Mouse (Mus musculus): ENCODE results near the gene Coasy. TPM values are rescaled to one million over a fixed set of nuclear protein-coding genes. Genes with fewer than 3 reads are reported as not detected.

Coasy gene
- total RNA-seq, 2 experiments from 2014 or later: 7.1 to 9.8 TPM

- DNase-seq: no peak
- H3K27ac ChIP-seq: no peak overlapping the region
- intact Hi-C loops (cut with DNase I): no loop called here
- peak; percentile 52 for TF ChIP-seq CTCF (IDR thresholded peaks at IDR 0.05)
- H3K4me3 ChIP-seq: no peak overlapping the region
These were observed 28.4 kb upstream of the Coasy start for GRCm38 (mm10) chr11:101053974-101054373.

- intact Hi-C loops (cut with DNase I): no loop called here
- peak overlapping the region; percentile 95 for H3K27ac ChIP-seq
- no peak for DNase-seq
- no peak overlapping the region for H3K4me3 ChIP-seq
- TF ChIP-seq CTCF (IDR thresholded peaks at IDR 0.05): no peak
These were observed 26.9 kb upstream of the Coasy start for GRCm38 (mm10) chr11:101055418-101055817.

GRCm38 (mm10) chr11:101056885-101057284, 25.5 kb upstream of the Coasy start:
- peak; percentile 80 for DNase-seq
- Histone ChIP-seq H3K4me3 (0 out of 2 replicates have a peak overlapping the region, but pooled peaks have one; percentile 3), H3K27ac (peak overlapping the region; percentile 95)
- TF ChIP-seq CTCF (IDR thresholded peaks at IDR 0.05): no peak
- intact Hi-C loops (cut with DNase I): loop anchor here (1.0 kb wide), 1 partner anchor 74 kb away; no protein-coding TSS in a partner anchor

GRCm38 (mm10) chr11:101057860-101058259, 24.5 kb upstream of the Coasy start:
- peak; percentile 90 for TF ChIP-seq CTCF (IDR thresholded peaks at IDR 0.05)
- Histone ChIP-seq H3K27ac (peak overlapping the region; percentile 95), H3K4me3 (no peak overlapping the region)
- intact Hi-C loops (cut with DNase I): loop anchor here (1.0 to 2.0 kb wide), 2 partner anchors 75 to 165 kb away; no protein-coding TSS in a partner anchor
- DNase-seq: peak; percentile 92

- TF ChIP-seq CTCF (IDR thresholded peaks at IDR 0.05): no peak
- Histone ChIP-seq H3K27ac (peak overlapping the region; percentile 95), H3K4me3 (peak overlapping the region; percentile 36)
- peak; percentile 64 for DNase-seq
- intact Hi-C loops (cut with DNase I): loop anchor here (2.0 kb wide), 1 partner anchor 166 kb away; no protein-coding TSS in a partner anchor
These were observed 23.6 kb upstream of the Coasy start for GRCm38 (mm10) chr11:101058726-101059125.

- H3K27ac ChIP-seq: peak overlapping the region; percentile 95
- intact Hi-C loops (cut with DNase I): loop anchor here (2.0 kb wide), 1 partner anchor 167 kb away; no protein-coding TSS in a partner anchor
- peak overlapping the region; percentile 23; the same call in 1 of the 2 replicates for H3K4me3 ChIP-seq
- no peak for TF ChIP-seq CTCF (IDR thresholded peaks at IDR 0.05)
- peak; percentile 23 for DNase-seq
These were observed 22.9 kb upstream of the Coasy start for GRCm38 (mm10) chr11:101059473-101059872.

GRCm38 (mm10) chr11:101060126-101060525, 22.2 kb upstream of the Coasy start:
- no peak for TF ChIP-seq CTCF (IDR thresholded peaks at IDR 0.05)
- Histone ChIP-seq H3K4me3 (peak overlapping the region; percentile 54), H3K27ac (peak overlapping the region; percentile 95)
- DNase-seq: peak; percentile 85
- intact Hi-C loops (cut with DNase I): loop anchor here (10.0 kb wide), 1 partner anchor 345 kb away; the partner anchor contains the start of genes Hspb9 and Kat2a

GRCm38 (mm10) chr11:101061049-101061448, 21.3 kb upstream of the Coasy start:
- H3K4me3 ChIP-seq: no peak overlapping the region
- peak; percentile 20 for DNase-seq
- intact Hi-C loops (cut with DNase I): loop anchor here (10.0 kb wide), 1 partner anchor 346 kb away; the partner anchor contains the start of genes Hspb9 and Kat2a
- peak overlapping the region; percentile 95 for H3K27ac ChIP-seq
- no peak for TF ChIP-seq CTCF (IDR thresholded peaks at IDR 0.05)

- TF ChIP-seq CTCF (IDR thresholded peaks at IDR 0.05): no peak
- Histone ChIP-seq H3K4me3 (peak overlapping the region; percentile 41; the same call in 1 of the 2 replicates), H3K27ac (peak overlapping the region; percentile 95)
- intact Hi-C loops (cut with DNase I): loop anchor here (10.0 kb wide), 1 partner anchor 348 kb away; the partner anchor contains the start of genes Hspb9 and Kat2a
- DNase-seq: peak; percentile 78
These were observed 20.0 kb upstream of the Coasy start for GRCm38 (mm10) chr11:101062165-101062884.

- intact Hi-C loops (cut with DNase I): loop anchor here (10.0 kb wide), 1 partner anchor 348 kb away; the partner anchor contains the start of genes Hspb9 and Kat2a
- peak; percentile 46 for DNase-seq
- H3K4me3 ChIP-seq: peak overlapping the region; percentile 41
These were observed 19.2 kb upstream of the Coasy start for GRCm38 (mm10) chr11:101062971-101063675.

GRCm38 (mm10) chr11:101063676-101064327, 18.6 kb upstream of the Coasy start:
- peak overlapping the region; percentile 41 for H3K4me3 ChIP-seq
- peak; percentile 86 for DNase-seq
- TF ChIP-seq CTCF (IDR thresholded peaks at IDR 0.05): no peak
- intact Hi-C loops (cut with DNase I): loop anchor here (10.0 kb wide), 1 partner anchor 349 kb away; the partner anchor contains the start of genes Hspb9 and Kat2a
- peak overlapping the region; percentile 95 for H3K27ac ChIP-seq

More at GRCm38 (mm10) chr11:101062971-101063675, 19.2 kb upstream of the Coasy start:
- peak overlapping the region; percentile 95 for H3K27ac ChIP-seq
- TF ChIP-seq CTCF (IDR thresholded peaks at IDR 0.05): no peak

GRCm38 (mm10) chr11:101064462-101064861, 17.9 kb upstream of the Coasy start:
- Histone ChIP-seq H3K4me3 (peak overlapping the region; percentile 24), H3K27ac (peak overlapping the region; percentile 95)
- intact Hi-C loops (cut with DNase I): loop anchor here (10.0 kb wide), 1 partner anchor 350 kb away; the partner anchor contains the start of genes Hspb9 and Kat2a
- TF ChIP-seq CTCF (IDR thresholded peaks at IDR 0.05): no peak
- no peak for DNase-seq
